Mouse (Mus musculus): ENCODE measurements at regions not wholly inside any gene's neighbourhood (a gene's known extent, or its start where the extent isn't known, plus 50 kb on each side); places are given as distances from the start of the nearest gene placed in this dataset.

DNA sequence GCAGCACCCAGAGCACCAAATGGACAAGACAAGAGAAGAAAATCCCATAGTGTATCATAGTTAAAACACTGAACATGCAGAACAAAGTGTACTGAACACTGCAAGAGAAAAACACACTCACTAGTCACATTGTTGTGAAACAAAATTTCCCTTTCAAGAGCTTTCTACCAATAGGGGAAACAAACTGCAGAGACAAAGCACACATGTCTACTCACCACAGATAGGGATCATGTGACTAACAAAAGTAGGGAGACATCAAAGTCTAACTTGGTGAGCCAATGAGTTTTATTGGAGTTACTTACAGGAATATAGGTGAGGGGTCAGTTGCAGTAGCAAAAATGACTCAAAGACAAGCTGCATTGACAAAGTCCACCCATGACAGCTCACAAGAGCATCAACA is 431.5 kb upstream of the Pmfbp1 start:
- Histone ChIP-seq H3K27me3 (ENCODE audit: control insufficient read depth, insufficient read depth, low read length) (no peaks in the 10 kb centered on the region), H3K4me1 (ENCODE audit: control insufficient read depth, insufficient read depth, insufficient read length, low read length) (no peaks in the 10 kb centered on the region), H3K27ac (ENCODE audit: insufficient read depth, low read depth, low read length) (no peak overlapping the region), H3K36me3 (ENCODE audit: control insufficient read depth, insufficient read depth, low read length) (no peaks in the 10 kb centered on the region), H3K4me3 (ENCODE audit: low read depth, low read length) (no peak overlapping the region)
- TF ChIP-seq POLR2A (IDR thresholded peaks at IDR 0.05; ENCODE audit: low read depth, low read length) (no peak), CTCF (IDR thresholded peaks at IDR 0.05; ENCODE audit: extremely low read depth, insufficient read length, insufficient replicate concordance, low read depth, low read length) (no peak)

DNA sequence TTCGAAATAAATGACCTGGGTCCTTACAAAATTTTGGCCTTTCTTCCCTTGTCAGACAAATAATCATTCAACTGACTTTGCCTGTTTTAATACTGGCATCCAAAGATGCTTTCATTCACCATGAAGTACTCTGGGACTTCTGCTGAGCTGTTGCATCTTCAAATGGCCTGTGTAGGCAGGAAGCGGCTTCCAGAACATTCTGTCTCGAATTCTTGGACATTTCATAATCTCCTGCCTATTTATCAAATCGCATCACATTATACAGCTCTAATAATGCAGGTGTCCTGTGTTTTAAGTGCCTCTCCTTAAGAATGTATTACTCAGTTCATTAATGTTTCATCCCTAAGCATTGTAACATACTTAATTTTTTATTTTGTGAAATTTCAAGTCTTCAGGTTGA is 420.1 kb upstream of the Pmfbp1 start:
- WGBS = 80% methylated on average over 4 of the region's 4 CpGs
- no peak for TF ChIP-seq POLR2A (IDR thresholded peaks at IDR 0.05; ENCODE audit: low read depth, low read length)
- TF ChIP-seq CTCF (IDR thresholded peaks at IDR 0.05; ENCODE audit: extremely low read depth, insufficient read length, insufficient replicate concordance, low read depth, low read length) = no peak
- no peaks in the 10 kb centered on the region for H3K36me3 ChIP-seq (ENCODE audit: control insufficient read depth, insufficient read depth, low read length)
- no peaks in the 10 kb centered on the region for H3K27me3 ChIP-seq (ENCODE audit: control insufficient read depth, insufficient read depth, low read length)
- H3K4me1 ChIP-seq (ENCODE audit: control insufficient read depth, insufficient read depth, insufficient read length, low read length) = no peaks in the 10 kb centered on the region
- H3K4me3 ChIP-seq (ENCODE audit: low read depth, low read length) = no peak overlapping the region
- no peak overlapping the region for H3K27ac ChIP-seq (ENCODE audit: insufficient read depth, low read depth, low read length)

DNA sequence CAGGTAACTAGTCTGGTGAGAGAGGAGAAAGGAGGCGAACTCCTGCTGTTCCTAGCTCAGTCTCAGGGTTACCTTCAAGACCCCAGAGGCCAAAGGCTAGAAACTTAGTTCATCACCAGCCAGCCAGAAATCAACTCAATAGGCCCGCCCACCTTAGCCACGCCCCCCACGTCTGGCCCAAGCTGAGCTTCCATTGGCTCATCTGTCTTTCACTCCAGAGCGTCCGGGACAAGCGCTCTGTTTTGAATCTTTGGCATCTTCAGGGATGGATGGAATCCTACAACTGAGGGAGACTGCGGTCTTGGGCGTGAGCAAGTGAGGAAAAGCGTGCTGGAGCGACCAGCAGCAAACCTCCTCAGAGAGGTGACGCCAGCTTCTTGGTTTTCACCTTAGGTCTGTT is 418.8 kb upstream of the Pmfbp1 start:
- no peak for TF ChIP-seq POLR2A (IDR thresholded peaks at IDR 0.05; ENCODE audit: low read depth, low read length)
- no peak for TF ChIP-seq CTCF (IDR thresholded peaks at IDR 0.05; ENCODE audit: extremely low read depth, insufficient read length, insufficient replicate concordance, low read depth, low read length)
- Histone ChIP-seq H3K4me3 (ENCODE audit: low read depth, low read length) (no peak overlapping the region), H3K27me3 (ENCODE audit: control insufficient read depth, insufficient read depth, low read length) (no peaks in the 10 kb centered on the region), H3K27ac (ENCODE audit: insufficient read depth, low read depth, low read length) (no peak overlapping the region), H3K4me1 (ENCODE audit: control insufficient read depth, insufficient read depth, insufficient read length, low read length) (no peaks in the 10 kb centered on the region), H3K36me3 (ENCODE audit: control insufficient read depth, insufficient read depth, low read length) (no peaks in the 10 kb centered on the region)
- WGBS = 17% methylated on average over 12 of the region's 12 CpGs

DNA sequence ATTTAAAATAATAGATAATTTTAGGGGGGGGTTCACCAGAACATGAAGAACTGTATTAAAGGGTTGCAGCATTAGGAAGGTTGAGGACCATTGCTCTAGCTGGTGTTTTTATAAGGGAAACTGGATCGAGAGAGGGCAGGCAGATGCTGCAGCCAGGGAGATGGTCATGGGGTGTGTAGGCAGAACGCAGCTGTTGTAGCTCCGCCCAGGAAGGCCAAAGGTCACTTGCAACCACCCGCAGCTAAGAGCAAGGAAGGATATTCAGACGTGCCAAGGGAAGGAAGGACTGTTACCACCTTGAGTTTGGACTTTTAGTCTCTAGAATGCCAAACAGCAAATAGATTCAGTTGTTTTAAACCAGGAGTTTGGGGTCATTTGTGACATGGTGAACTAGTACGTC is 414.6 kb upstream of the Pmfbp1 start:
- no peaks in the 10 kb centered on the region for H3K4me1 ChIP-seq (ENCODE audit: control insufficient read depth, insufficient read depth, insufficient read length, low read length)
- no peaks in the 10 kb centered on the region for H3K27me3 ChIP-seq (ENCODE audit: control insufficient read depth, insufficient read depth, low read length)
- no peak overlapping the region for H3K4me3 ChIP-seq (ENCODE audit: low read depth, low read length)
- WGBS = 33% methylated on average over 6 of the region's 6 CpGs
- TF ChIP-seq POLR2A (IDR thresholded peaks at IDR 0.05; ENCODE audit: low read depth, low read length) = no peak
- TF ChIP-seq CTCF (IDR thresholded peaks at IDR 0.05; ENCODE audit: extremely low read depth, insufficient read length, insufficient replicate concordance, low read depth, low read length) = no peak
- H3K27ac ChIP-seq (ENCODE audit: insufficient read depth, low read depth, low read length) = no peak overlapping the region
- no peaks in the 10 kb centered on the region for H3K36me3 ChIP-seq (ENCODE audit: control insufficient read depth, insufficient read depth, low read length)

DNA sequence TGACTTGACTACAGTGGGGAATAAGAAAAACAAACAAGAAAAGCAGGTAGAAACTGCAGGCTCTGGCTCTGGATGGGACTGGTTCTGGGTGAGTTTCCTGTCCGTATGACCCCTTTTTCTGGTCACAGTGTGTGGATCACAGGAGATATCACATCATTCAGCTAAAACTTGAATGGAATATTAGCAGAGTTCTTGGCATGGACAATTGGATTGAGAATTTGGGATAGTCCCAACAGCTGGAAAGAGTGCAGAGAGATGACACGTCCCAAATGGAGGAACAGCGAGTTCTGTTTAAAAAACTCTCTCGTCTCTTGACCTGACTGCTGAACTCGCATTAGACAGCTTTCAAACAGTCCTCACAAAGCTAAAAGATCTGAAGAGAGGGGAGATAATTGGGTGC is 412.5 kb upstream of the Pmfbp1 start:
- 76% methylated on average over 5 of the region's 5 CpGs for WGBS
- no peak for TF ChIP-seq POLR2A (IDR thresholded peaks at IDR 0.05; ENCODE audit: low read depth, low read length)
- TF ChIP-seq CTCF (IDR thresholded peaks at IDR 0.05; ENCODE audit: extremely low read depth, insufficient read length, insufficient replicate concordance, low read depth, low read length) = no peak
- H3K27ac ChIP-seq (ENCODE audit: insufficient read depth, low read depth, low read length) = no peak overlapping the region
- H3K27me3 ChIP-seq (ENCODE audit: control insufficient read depth, insufficient read depth, low read length) = no peaks in the 10 kb centered on the region
- H3K36me3 ChIP-seq (ENCODE audit: control insufficient read depth, insufficient read depth, low read length) = no peaks in the 10 kb centered on the region
- H3K4me3 ChIP-seq (ENCODE audit: low read depth, low read length) = no peak overlapping the region
- H3K4me1 ChIP-seq (ENCODE audit: control insufficient read depth, insufficient read depth, insufficient read length, low read length) = no peaks in the 10 kb centered on the region

DNA sequence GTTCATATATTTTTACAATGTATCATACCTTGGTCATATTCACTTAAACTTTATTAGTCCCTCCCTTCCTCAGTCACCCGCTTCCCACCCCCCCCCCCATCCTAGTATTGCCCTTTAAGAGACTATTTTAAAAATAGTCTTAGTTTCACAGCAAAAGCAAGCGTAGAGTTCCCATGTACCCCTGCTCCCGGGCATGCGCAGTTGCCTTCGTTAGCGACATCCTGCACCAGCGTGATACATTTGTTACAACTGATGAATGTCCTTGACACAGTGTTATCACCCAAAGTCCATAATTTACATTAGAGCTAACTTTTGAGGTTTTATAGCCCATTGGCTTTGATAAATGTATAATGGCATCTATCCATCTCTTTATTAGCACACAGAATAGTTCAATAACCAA is 408.7 kb upstream of the Pmfbp1 start:
- WGBS = 86% methylated on average over 7 of the region's 7 CpGs
- Histone ChIP-seq H3K4me3 (ENCODE audit: low read depth, low read length) (no peak overlapping the region), H3K27me3 (ENCODE audit: control insufficient read depth, insufficient read depth, low read length) (no peaks in the 10 kb centered on the region), H3K36me3 (ENCODE audit: control insufficient read depth, insufficient read depth, low read length) (no peaks in the 10 kb centered on the region), H3K4me1 (ENCODE audit: control insufficient read depth, insufficient read depth, insufficient read length, low read length) (no peaks in the 10 kb centered on the region), H3K27ac (ENCODE audit: insufficient read depth, low read depth, low read length) (no peak overlapping the region)
- no peak for TF ChIP-seq POLR2A (IDR thresholded peaks at IDR 0.05; ENCODE audit: low read depth, low read length)
- no peak for TF ChIP-seq CTCF (IDR thresholded peaks at IDR 0.05; ENCODE audit: extremely low read depth, insufficient read length, insufficient replicate concordance, low read depth, low read length)

DNA sequence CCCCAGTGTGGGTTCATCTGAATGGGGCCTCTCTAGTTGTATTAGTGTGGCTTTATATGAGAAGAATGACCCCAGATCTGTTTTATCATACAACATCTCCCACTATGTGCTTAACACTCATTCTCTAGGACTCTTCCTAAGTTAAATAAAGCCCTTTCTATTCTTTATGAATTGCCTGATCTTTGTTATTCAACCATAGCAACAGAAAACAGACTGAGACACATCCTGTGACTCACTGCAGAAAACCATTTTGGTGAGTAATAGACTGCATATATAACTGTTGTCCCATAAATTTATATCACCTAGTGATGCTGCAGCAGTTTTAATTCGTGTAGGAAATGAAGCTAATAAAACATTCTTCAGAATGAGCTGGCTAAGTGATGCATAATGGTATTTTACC is 406.0 kb upstream of the Pmfbp1 start:
- H3K4me3 ChIP-seq (ENCODE audit: low read depth, low read length) = no peak overlapping the region
- no peaks in the 10 kb centered on the region for H3K4me1 ChIP-seq (ENCODE audit: control insufficient read depth, insufficient read depth, insufficient read length, low read length)
- no peaks in the 10 kb centered on the region for H3K36me3 ChIP-seq (ENCODE audit: control insufficient read depth, insufficient read depth, low read length)
- TF ChIP-seq POLR2A (IDR thresholded peaks at IDR 0.05; ENCODE audit: low read depth, low read length) (no peak), CTCF (IDR thresholded peaks at IDR 0.05; ENCODE audit: extremely low read depth, insufficient read length, insufficient replicate concordance, low read depth, low read length) (no peak)
- no peak overlapping the region for H3K27ac ChIP-seq (ENCODE audit: insufficient read depth, low read depth, low read length)
- no peaks in the 10 kb centered on the region for H3K27me3 ChIP-seq (ENCODE audit: control insufficient read depth, insufficient read depth, low read length)
- 21% methylated on average over 1 of the region's 1 CpGs for WGBS

DNA sequence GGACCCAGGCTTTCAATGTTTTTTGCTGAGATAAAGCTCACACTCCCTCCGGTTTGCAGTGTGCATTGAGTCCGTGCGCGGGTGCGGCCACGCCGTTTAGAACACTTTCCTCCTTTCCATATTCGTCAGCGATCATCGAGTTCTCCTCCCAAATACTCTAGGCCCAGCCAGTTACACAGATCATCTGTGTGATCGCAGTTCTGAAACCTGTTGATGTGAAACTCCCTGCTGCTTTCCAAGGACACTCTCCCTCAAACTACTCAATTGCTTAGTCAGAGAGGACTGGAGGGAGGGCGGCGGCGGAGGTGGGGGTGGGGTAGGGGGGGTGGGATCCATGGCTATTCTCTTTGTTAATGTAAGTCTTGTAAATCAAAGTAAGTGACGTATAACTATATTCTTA is 394.2 kb upstream of the Pmfbp1 start:
- no peak overlapping the region for H3K27ac ChIP-seq (ENCODE audit: insufficient read depth, low read depth, low read length)
- H3K27me3 ChIP-seq (ENCODE audit: control insufficient read depth, insufficient read depth, low read length) = no peaks in the 10 kb centered on the region
- H3K36me3 ChIP-seq (ENCODE audit: control insufficient read depth, insufficient read depth, low read length) = no peaks in the 10 kb centered on the region
- no peaks in the 10 kb centered on the region for H3K4me1 ChIP-seq (ENCODE audit: control insufficient read depth, insufficient read depth, insufficient read length, low read length)
- 85% methylated on average over 15 of the region's 15 CpGs for WGBS
- H3K4me3 ChIP-seq (ENCODE audit: low read depth, low read length) = no peak overlapping the region
- TF ChIP-seq CTCF (IDR thresholded peaks at IDR 0.05; ENCODE audit: extremely low read depth, insufficient read length, insufficient replicate concordance, low read depth, low read length) = no peak
- no peak for TF ChIP-seq POLR2A (IDR thresholded peaks at IDR 0.05; ENCODE audit: low read depth, low read length)
